Mouse (Mus musculus) forebrain, embryonic 14.5 days (tissue): ENCODE measurements at regions not wholly inside any gene's neighbourhood (a gene's known extent, or its start where the extent isn't known, plus 50 kb on each side); places are given as distances from the start of the nearest gene placed in this dataset.
A peak's percentile ranks its signal among the peaks of the same experiment; 100 is the strongest.

Experiments used
- ATAC-seq: fragments of 200-750 bp; cut with Nextera tagmentation; 2 replicates; pipeline ENCODE4 v1.8.0; 2017; ENCODE audit warnings: mild to moderate bottlenecking, moderate library complexity
- DNase-seq: peaks from one replicate; pipeline ENCODE4 v3.0.0-alpha.2; 2015; ENCODE audit warnings: low spot score
- H3K27ac ChIP-seq: fragments of 300-500 bp; sonication (generic); 2 replicates; pipeline ENCODE4 v1.5.1; 2014; ENCODE audit warnings: low read depth, mild to moderate bottlenecking, control low read depth, low read length, moderate library complexity
- H3K27me3 ChIP-seq: fragments of 300-500 bp; sonication (generic); replicated peaks from 2 replicates; pipeline ENCODE4 v1.6.1; 2014; ENCODE audit warnings: low read length, control low read depth, mixed read lengths; ENCODE audit not compliant: control insufficient read depth, insufficient read depth
- H3K36me3 ChIP-seq: fragments of 300-500 bp; sonication (generic); 2 replicates; pipeline ENCODE4 v1.6.1; 2014; ENCODE audit warnings: low read length, control low read depth; ENCODE audit not compliant: control insufficient read depth, insufficient read depth
- H3K4me1 ChIP-seq: fragments of 300-500 bp; sonication (generic); 2 replicates; pipeline ENCODE4 v1.6.1; 2014; ENCODE audit warnings: antibody characterized with exemption, low read length, control low read depth; ENCODE audit not compliant: control insufficient read depth, insufficient read depth
- H3K4me2 ChIP-seq: fragments of 300-500 bp; sonication (generic); 2 replicates; pipeline ENCODE4 v1.6.1; 2014; ENCODE audit warnings: mild to moderate bottlenecking, control low read depth, low read length
- H3K4me3 ChIP-seq: fragments of 300-500 bp; sonication (generic); 2 replicates; pipeline ENCODE4 v1.5.1; 2014; ENCODE audit warnings: low read depth, low read length, control low read depth
- H3K9ac ChIP-seq: fragments of 300-500 bp; sonication (generic); 2 replicates; pipeline ENCODE4 v1.6.1; 2014; ENCODE audit warnings: mild to moderate bottlenecking, low read length, control low read depth, moderate library complexity
- H3K9me3 ChIP-seq: fragments of 300-500 bp; sonication (generic); replicated peaks from 2 replicates; pipeline ENCODE4 v1.6.1; 2016; ENCODE audit warnings: low read length, control low read depth, mixed read lengths; ENCODE audit not compliant: control insufficient read depth
- WGBS: fragments of 180-500 bp; shearing (Covaris S2); extraction: QIAGEN DNeasy Blood & Tissue Kit; methylation state at CpG from one replicate; pipeline ENCODE4 v1.1.7; 2014; 5-methylcytosine and 5-hydroxymethylcytosine counted together

DNA sequence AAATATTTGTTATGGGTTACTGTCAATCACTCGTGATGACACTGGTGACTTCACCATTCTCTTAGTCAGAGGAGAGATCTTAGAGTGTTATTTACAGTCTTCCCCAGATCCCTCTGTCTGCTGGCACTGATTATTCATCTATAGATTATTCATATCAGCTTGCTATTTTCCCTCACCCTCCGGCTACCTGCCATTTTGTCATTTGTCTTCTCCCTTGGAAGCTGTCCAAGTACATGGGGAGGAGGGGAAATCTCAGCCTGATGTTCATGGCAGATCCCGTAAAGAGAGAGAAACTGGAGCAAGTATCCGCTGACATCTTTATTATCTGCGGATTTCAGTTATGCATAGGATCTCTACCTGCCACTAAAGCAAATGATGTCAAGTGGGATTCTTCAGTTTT is 222.9 kb upstream of the Robo1 start:
- peaks cover 6% of the 10 kb centered on the region; the same call in 1 of the 2 replicates for H3K4me1 ChIP-seq
- 72% methylated on average over 5 of the region's 5 CpGs for WGBS
- no peak overlapping the region for H3K4me2 ChIP-seq
- no peak overlapping the region for H3K4me3 ChIP-seq
- H3K9me3 ChIP-seq: no peaks in the 10 kb centered on the region
- H3K27ac ChIP-seq: no peak overlapping the region
- H3K27me3 ChIP-seq: no peaks in the 10 kb centered on the region
- DNase-seq: peak; percentile 55
- H3K9ac ChIP-seq: no peak overlapping the region
- no peak for ATAC-seq
- no peaks in the 10 kb centered on the region for H3K36me3 ChIP-seq

DNA sequence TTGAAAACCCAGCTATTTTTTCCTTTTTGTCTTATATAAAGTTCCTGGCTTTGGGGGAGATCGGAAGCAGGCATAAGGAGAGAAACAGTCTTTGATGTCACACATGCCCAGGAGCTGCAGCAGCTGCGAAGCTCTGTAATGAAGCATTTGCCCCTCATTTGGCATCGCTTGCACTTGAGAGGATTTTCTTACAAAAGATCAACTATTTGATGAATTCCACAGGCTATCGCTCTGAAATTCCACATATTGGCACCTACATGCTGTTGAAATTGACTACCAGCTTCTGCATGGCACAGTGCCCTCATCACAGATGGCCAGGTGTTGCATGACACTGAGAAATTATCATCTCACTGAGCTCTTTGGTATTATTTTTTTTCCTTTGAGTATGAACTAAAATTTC is 220.1 kb upstream of the Robo1 start:
- Histone ChIP-seq H3K4me2 (no peak overlapping the region), H3K36me3 (no peaks in the 10 kb centered on the region), H3K4me3 (no peak overlapping the region), H3K4me1 (peaks cover 6% of the 10 kb centered on the region; the same call in 1 of the 2 replicates), H3K9me3 (no peaks in the 10 kb centered on the region), H3K27ac (no peak overlapping the region), H3K9ac (no peak overlapping the region), H3K27me3 (no peaks in the 10 kb centered on the region)
- ATAC-seq: peak; percentile 78
- WGBS: 25% methylated on average over 4 of the region's 4 CpGs
- DNase-seq: peak; percentile 85

DNA sequence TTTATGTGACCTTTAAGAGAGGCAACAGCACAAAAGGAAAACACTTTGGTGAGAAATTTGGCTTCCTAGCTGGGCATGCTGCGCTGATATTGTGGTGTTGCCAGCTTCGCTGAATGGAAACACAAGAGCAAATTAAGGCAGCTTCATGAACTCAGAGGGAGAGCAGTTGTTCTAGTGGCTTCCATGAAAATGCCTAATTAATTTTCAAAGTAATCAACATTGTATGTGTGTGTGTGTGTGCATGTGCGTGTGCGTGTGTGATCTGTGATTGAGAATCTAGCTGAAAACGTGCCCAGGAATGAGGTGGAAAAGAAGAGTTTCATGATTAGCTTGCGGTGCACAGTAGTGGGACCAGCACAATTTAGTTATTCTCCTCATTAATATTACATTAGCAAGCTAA is 219.2 kb upstream of the Robo1 start:
- ATAC-seq: peak; percentile 89
- Histone ChIP-seq H3K4me2 (no peak overlapping the region), H3K27me3 (no peaks in the 10 kb centered on the region), H3K36me3 (no peaks in the 10 kb centered on the region), H3K27ac (no peak overlapping the region; the same call in 1 of the 2 replicates), H3K9ac (no peak overlapping the region), H3K4me3 (no peak overlapping the region), H3K9me3 (no peaks in the 10 kb centered on the region), H3K4me1 (peaks cover 6% of the 10 kb centered on the region; the same call in 1 of the 2 replicates)
- DNase-seq: peak; percentile 85
- 34% methylated on average over 6 of the region's 6 CpGs for WGBS
